Mouse (Mus musculus) neutrophil, adult 83 days (primary cell): ENCODE results near the gene Nde1. TPM values are rescaled to one million over a fixed set of nuclear protein-coding genes. Genes with fewer than 3 reads are reported as not detected.

Experiments
- total RNA-seq, 2 experiments: library from RNA; stranded (reverse); gene quantifications; one replicate each; pipeline ENCODE4 v1.2.4; 2023

The Nde1 gene
- total RNA-seq, result 10 to 100 TPM; 45.9 to 46.6 TPM

GRCm38 (mm10) chr16:14162988-14163416 is at the start of gene Nde1, which contains the start of gene Marf1:
Nde1 (plus strand) TSS chr16:14163275.
Marf1 (minus strand) TSS chr16:14163351.

Other genes starting within 250 kb of the Nde1 start
- gene 2900011O08Rik, start 176.7 kb upstream of the Nde1 start, total RNA-seq, result not detected
- gene Ifitm7, start 176.4 kb upstream of the Nde1 start, total RNA-seq, result under 1 TPM in 1 of 2 experiments, not detected in 1; 0.24 TPM
- 10 to 100 TPM; 45.4 to 49.5 TPM for gene Marf1, start 76 bp downstream of the Nde1 start, total RNA-seq
- not detected for gene Myh11, start 128.1 kb downstream of the Nde1 start, total RNA-seq
- 10 to 100 TPM; 34.0 to 36.2 TPM for gene Fopnl, start 154.1 kb downstream of the Nde1 start, total RNA-seq
- 10 to 100 TPM; 14.9 to 20.6 TPM for gene Abcc1, start 198.3 kb downstream of the Nde1 start, total RNA-seq